Comparison of ENCODE assay signal across 22 mouse cellular contexts in genomic region chr10:68737391-68737790, GRCm38 (mm10). TPM values are rescaled to one million over a fixed set of nuclear protein-coding genes. Genes with fewer than 3 reads are reported as not detected.
DNase-seq lines count a peak whose midpoint lies in the region; ATAC-seq and TF ChIP-seq lines count a peak whose summit lies in the region.
"Had no signal": no experiment of that assay in that cellular context is flagged by ENCODE, and none has a peak within 500 bp of the region (broad histone marks: within the 10 kb centered on the region; RNA-seq: fewer than 3 reads in every experiment).

No protein-coding gene starts in this region.

- H3K4me2 ChIP-seq in kidney, embryonic 16.5 days (replicated peaks; ENCODE audit: low read depth, low read length) = no peak overlapping the region
- H3K4me2 ChIP-seq in liver, embryonic 11.5 days = no peak overlapping the region
- H3K4me2 ChIP-seq: embryonic facial prominence, embryonic 12.5 days; forebrain, embryonic 15.5 days; heart, embryonic 11.5 days; heart, embryonic 15.5 days; hindbrain, embryonic 14.5 days had no signal

- DNase-seq in adrenal gland, postnatal 14 days = peak; percentile 20
- no peak for DNase-seq in adrenal gland, postnatal 36 days
- peak; percentile 22 to 28 for DNase-seq in kidney, adult 8-10 months
- DNase-seq in liver, adult 2 months (ENCODE audit: extremely low read depth, low read depth, low spot score) = peak; percentile 96
- DNase-seq in liver, embryonic 11.5 days (ENCODE audit: low spot score) = no peak
- no peak for DNase-seq in left cerebral cortex, adult 2 months (ENCODE audit: extremely low spot score in 1 of 2, low spot score in 2 of 2)
- DNase-seq: adrenal gland, adult 8-10 months; B cell, adult 2 months; cerebellum, adult 11-12 months; cerebellum, adult 9-10 months; cerebellum, postnatal 25 days; gastrocnemius, postnatal 10 days; heart, adult 2 months had no signal

- no peaks in the 10 kb centered on the region for H3K27me3 ChIP-seq in kidney, embryonic 16.5 days (ENCODE audit: insufficient read depth, low read length)
- no peaks in the 10 kb centered on the region for H3K27me3 ChIP-seq in liver, adult 2 months (ENCODE audit: control insufficient read depth, insufficient read depth, low read length)
- no peaks in the 10 kb centered on the region for H3K27me3 ChIP-seq in liver, embryonic 11.5 days (replicated peaks; ENCODE audit: control insufficient read depth, insufficient read depth, low read length)
- H3K27me3 ChIP-seq: embryonic facial prominence, embryonic 12.5 days; forebrain, embryonic 15.5 days; heart, embryonic 15.5 days had no signal

- intact Hi-C loops in left cerebral cortex, adult 2 months (cut with DNase I) = no loop called here

- WGBS in kidney, embryonic 16.5 days = 66% methylated on average over 7 of the region's 7 CpGs
- 2% methylated on average over 7 of the region's 7 CpGs for WGBS in liver, adult 2 months
- 59% methylated on average over 7 of the region's 7 CpGs for WGBS in liver, embryonic 11.5 days

- no peak overlapping the region for H3K9ac ChIP-seq in kidney, embryonic 16.5 days (replicated peaks; ENCODE audit: low read length)
- no peak overlapping the region for H3K9ac ChIP-seq in liver, adult 2 months (ENCODE audit: low read depth, low read length)
- no peak overlapping the region for H3K9ac ChIP-seq in liver, embryonic 11.5 days (ENCODE audit: low read depth, low read length)
- H3K9ac ChIP-seq: embryonic facial prominence, embryonic 12.5 days; forebrain, embryonic 15.5 days; heart, embryonic 15.5 days; hindbrain, embryonic 14.5 days had no signal

- ATAC-seq in kidney, embryonic 16.5 days (ENCODE audit: low FRiP score, low TSS enrichment) = no peak
- no peak for ATAC-seq in liver, embryonic 11.5 days (replicated peaks; ENCODE audit: low FRiP score)
- ATAC-seq: CD4-positive, CD25-positive, alpha-beta regulatory T cell, adult 4 months; forebrain, embryonic 15.5 days had no signal

- TF ChIP-seq CTCF in liver, adult 2 months (IDR thresholded peaks at IDR 0.05; ENCODE audit: low read depth, low read length) = no peak
- TF ChIP-seq CTCF in left cerebral cortex, adult 2 months (IDR thresholded peaks at IDR 0.05) = no peak

- no peaks in the 10 kb centered on the region for H3K79me2 ChIP-seq in liver, adult 2 months (ENCODE audit: control insufficient read depth, insufficient read depth, low read length)

- no peaks in the 10 kb centered on the region for H3K9me3 ChIP-seq in kidney, embryonic 16.5 days (ENCODE audit: low read length)
- no peaks in the 10 kb centered on the region for H3K9me3 ChIP-seq in liver, embryonic 11.5 days (ENCODE audit: control insufficient read depth, low read length)
- H3K9me3 ChIP-seq: embryonic facial prominence, embryonic 12.5 days; forebrain, embryonic 15.5 days; heart, embryonic 15.5 days; hindbrain, embryonic 10.5 days had no signal

- H3K4me3 ChIP-seq in kidney, embryonic 16.5 days (ENCODE audit: low read length) = no peak overlapping the region
- no peak overlapping the region for H3K4me3 ChIP-seq in liver, adult 2 months (ENCODE audit: insufficient read depth, low read depth, low read length)
- no peak overlapping the region for H3K4me3 ChIP-seq in liver, embryonic 11.5 days (ENCODE audit: low read depth, low read length)
- no peak overlapping the region for H3K4me3 ChIP-seq in left cerebral cortex, adult 2 months
- H3K4me3 ChIP-seq: embryonic facial prominence, embryonic 12.5 days; forebrain, embryonic 15.5 days; heart, adult 2 months; heart, embryonic 15.5 days; hindbrain, embryonic 10.5 days had no signal

- H3K4me1 ChIP-seq in kidney, embryonic 16.5 days (ENCODE audit: insufficient read depth, low read length) = no peaks in the 10 kb centered on the region
- H3K4me1 ChIP-seq in liver, adult 2 months (ENCODE audit: control insufficient read depth, insufficient read depth, low read length) = peaks cover 14% of the 10 kb centered on the region
- no peaks in the 10 kb centered on the region for H3K4me1 ChIP-seq in liver, embryonic 11.5 days (replicated peaks; ENCODE audit: control insufficient read depth, insufficient read depth, low read length)
- H3K4me1 ChIP-seq: forebrain, embryonic 15.5 days; heart, embryonic 15.5 days; hindbrain, embryonic 10.5 days had no signal

- no peak for TF ChIP-seq POLR2A in liver, adult 2 months (IDR thresholded peaks at IDR 0.05; ENCODE audit: extremely low read depth, insufficient read depth, low read length)

- H3K27ac ChIP-seq in kidney, embryonic 16.5 days (ENCODE audit: low read length) = no peak overlapping the region
- no peak overlapping the region for H3K27ac ChIP-seq in liver, adult 2 months (replicated peaks; ENCODE audit: insufficient read depth, low read depth, low read length)
- no peak overlapping the region for H3K27ac ChIP-seq in liver, embryonic 11.5 days (ENCODE audit: low read depth, low read length)
- H3K27ac ChIP-seq in left cerebral cortex, adult 2 months = no peak overlapping the region
- H3K27ac ChIP-seq: embryonic facial prominence, embryonic 12.5 days; forebrain, embryonic 15.5 days; heart, adult 2 months; heart, embryonic 15.5 days; hindbrain, embryonic 10.5 days; hindbrain, embryonic 14.5 days had no signal

- H3K36me3 ChIP-seq in kidney, embryonic 16.5 days (ENCODE audit: insufficient read depth, low read length) = no peaks in the 10 kb centered on the region
- H3K36me3 ChIP-seq in liver, adult 2 months (ENCODE audit: control insufficient read depth, insufficient read depth, low read length) = no peaks in the 10 kb centered on the region
- no peaks in the 10 kb centered on the region for H3K36me3 ChIP-seq in liver, embryonic 11.5 days (ENCODE audit: control insufficient read depth, insufficient read depth, low read length)
- H3K36me3 ChIP-seq: forebrain, embryonic 15.5 days; G1E; heart, embryonic 15.5 days; hindbrain, embryonic 10.5 days had no signal

RNA-seq across cellular contexts. Expression of gene Tmem26, which starts 13.9 kb away (rescaled TPM):
- total RNA-seq in adrenal gland, postnatal 14 days (2021) = 6.9 and 9.3 TPM in 2 replicates
- 1 to 10 TPM; 4.2 to 7.9 TPM for total RNA-seq in adrenal gland, postnatal 36 days (2021)
- 8.3 and 8.9 TPM in 2 replicates for polyA plus RNA-seq in kidney, embryonic 16.5 days (2015; fragmentation: Nextera tagmentation; extraction: Ambion mirVana)
- total RNA-seq in liver, adult 2 months (2014; rRNA removed) = 0.83 and 0.94 TPM in 2 replicates
- polyA plus RNA-seq in liver, adult 2 months (2012; rRNA removed) = 0.21 and 0.34 TPM in 2 replicates
- polyA plus RNA-seq in liver, embryonic 11.5 days (2014; fragmentation: Nextera tagmentation; extraction: Ambion mirVana) = 7.4 and 7.5 TPM in 2 replicates
- under 1 TPM; 0.20 to 0.47 TPM for total RNA-seq in left cerebral cortex, adult 2 months (2021)
- polyA plus RNA-seq: G1E had no signal

Comparison
In these comparisons a context has a peak if more than half of its experiments do, and no peak if none do; other contexts are left out.
1. DNase-seq: peak in adrenal gland, postnatal 14 days (single experiment), kidney, adult 8-10 months (2 of 2) and liver, adult 2 months (single experiment); none in adrenal gland, postnatal 36 days (0 of 2), liver, embryonic 11.5 days (single experiment) and left cerebral cortex, adult 2 months (0 of 2).